Comparison of ENCODE assay signal across 8 mouse cellular contexts in the genomic region with DNA sequence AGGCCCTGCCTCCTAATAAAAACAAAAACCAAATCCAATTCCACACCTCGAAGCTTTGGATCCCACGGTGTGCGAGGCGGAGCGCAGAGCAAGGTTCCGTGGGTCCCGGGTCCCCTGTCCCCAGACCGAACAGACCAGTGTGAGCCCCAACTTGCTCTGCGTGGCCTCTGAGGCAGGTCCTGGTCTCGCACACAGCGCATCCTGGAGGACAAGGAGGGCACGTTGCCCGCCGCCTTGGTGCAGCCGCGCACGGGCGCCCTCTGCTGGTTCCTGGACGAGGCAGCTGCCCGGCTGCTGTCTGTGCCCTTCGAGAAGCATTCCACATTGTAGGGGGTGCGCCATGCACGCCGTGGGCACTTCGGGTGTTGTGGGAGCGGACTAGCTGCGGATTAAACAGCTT. TPM values are rescaled to one million over a fixed set of nuclear protein-coding genes. Genes with fewer than 3 reads are reported as not detected.
DNase-seq lines count a peak whose midpoint lies in the region; ATAC-seq lines count a peak whose summit lies in the region.

No protein-coding gene starts in this region.

- H3K4me3 ChIP-seq in midbrain, embryonic 13.5 days (replicated peaks) = no peak overlapping the region

- ATAC-seq in midbrain, embryonic 13.5 days = peak; percentile 31

- H3K4me2 ChIP-seq in midbrain, embryonic 13.5 days (replicated peaks) = peak overlapping the region; percentile 25; the same call in 1 of the 2 replicates

- DNase-seq in adrenal gland, adult 2 months = peak; percentile 91
- DNase-seq in embryo, embryonic 11 days = peak; percentile 90
- peak; percentile 83 to 88 for DNase-seq in gastrocnemius, postnatal 36 days
- DNase-seq in kidney, adult 11 months = peak; percentile 80
- DNase-seq in left cerebral cortex, postnatal 4 days = peak; percentile 93
- peak; percentile 76 for DNase-seq in skeletal muscle tissue, adult 2 months (ENCODE audit: low read depth, low spot score)
- DNase-seq in yolk sac, embryonic 10.5 days (ENCODE audit: low spot score) = peak; percentile 52

- peaks cover 14% of the 10 kb centered on the region for H3K27me3 ChIP-seq in midbrain, embryonic 13.5 days

- intact Hi-C loops in gastrocnemius, postnatal 36 days (cut with DNase I) = loop anchor here (2.0 to 5.0 kb wide), 2 partner anchors 36 to 65 kb away; no protein-coding TSS in a partner anchor
- intact Hi-C loops in left cerebral cortex, postnatal 4 days (cut with DNase I) = loop anchor here (5.0 kb wide), 1 partner anchor 34 kb away; no protein-coding TSS in a partner anchor

- H3K9me3 ChIP-seq in midbrain, embryonic 13.5 days = no peaks in the 10 kb centered on the region

- 0 out of 2 replicates have a peak overlapping the region, but pooled peaks have one; percentile 20 for H3K27ac ChIP-seq in midbrain, embryonic 13.5 days

- H3K4me1 ChIP-seq in midbrain, embryonic 13.5 days (replicated peaks) = peaks cover 34% of the 10 kb centered on the region

- H3K9ac ChIP-seq in midbrain, embryonic 13.5 days (replicated peaks) = no peak overlapping the region; the same call in 1 of the 2 replicates

- H3K36me3 ChIP-seq in midbrain, embryonic 13.5 days = peaks cover 20% of the 10 kb centered on the region

- WGBS in midbrain, embryonic 13.5 days = 3% methylated on average over 27 of the region's 27 CpGs

RNA-seq across cellular contexts. Expression of gene Fam129c, which starts 1.6 kb away (rescaled TPM):
- 1 to 10 TPM; 2.1 to 2.5 TPM for total RNA-seq in adrenal gland, adult 2 months (2021)
- polyA plus RNA-seq in adrenal gland, adult 2 months (2012; rRNA removed) = 2.0 and 2.5 TPM in 2 replicates
- total RNA-seq in gastrocnemius, postnatal 36 days (2021) = under 1 TPM; 0.71 to 0.76 TPM
- total RNA-seq in left cerebral cortex, postnatal 4 days (2021) = 1 to 10 TPM; 7.9 to 8.0 TPM
- polyA plus RNA-seq in midbrain, embryonic 13.5 days (2015; fragmentation: Nextera tagmentation; extraction: Ambion mirVana) = 4.4 and 7.5 TPM in 2 replicates

RNA-seq across cellular contexts. Expression of gene Pgls, which starts 3.9 kb away (rescaled TPM):
- 100 to 1,000 TPM; 125 to 142 TPM for total RNA-seq in adrenal gland, adult 2 months (2021)
- polyA plus RNA-seq in adrenal gland, adult 2 months (2012; rRNA removed) = 675 and 694 TPM in 2 replicates
- 10 to 100 TPM; 25.6 to 26.1 TPM for total RNA-seq in gastrocnemius, postnatal 36 days (2021)
- 10 to 100 TPM; 85.7 to 97.3 TPM for total RNA-seq in left cerebral cortex, postnatal 4 days (2021)
- polyA plus RNA-seq in midbrain, embryonic 13.5 days (2015; fragmentation: Nextera tagmentation; extraction: Ambion mirVana) = 201 and 208 TPM in 2 replicates

RNA-seq across cellular contexts. Expression of gene Colgalt1, which starts 14.9 kb away (rescaled TPM):
- total RNA-seq in adrenal gland, adult 2 months (2021) = 10 to 100 TPM; 53.3 to 60.8 TPM
- 201 and 217 TPM in 2 replicates for polyA plus RNA-seq in adrenal gland, adult 2 months (2012; rRNA removed)
- total RNA-seq in gastrocnemius, postnatal 36 days (2021) = 10 to 100 TPM; 33.0 to 35.6 TPM
- 10 to 100 TPM; 88.2 to 88.6 TPM for total RNA-seq in left cerebral cortex, postnatal 4 days (2021)
- 51.1 and 51.3 TPM in 2 replicates for polyA plus RNA-seq in midbrain, embryonic 13.5 days (2015; fragmentation: Nextera tagmentation; extraction: Ambion mirVana)

RNA-seq across cellular contexts. Expression of gene Slc27a1, which starts 27.2 kb away (rescaled TPM):
- total RNA-seq in adrenal gland, adult 2 months (2021) = 100 to 1,000 TPM; 195 to 212 TPM
- polyA plus RNA-seq in adrenal gland, adult 2 months (2012; rRNA removed) = 479 and 725 TPM in 2 replicates
- 10 to 100 TPM; 55.9 to 77.1 TPM for total RNA-seq in gastrocnemius, postnatal 36 days (2021)
- total RNA-seq in left cerebral cortex, postnatal 4 days (2021) = 10 to 100 TPM; 60.5 to 71.1 TPM
- 53.7 and 58.7 TPM in 2 replicates for polyA plus RNA-seq in midbrain, embryonic 13.5 days (2015; fragmentation: Nextera tagmentation; extraction: Ambion mirVana)

RNA-seq across cellular contexts. Expression of gene Nxnl1, which starts 29.5 kb away (rescaled TPM):
- 1 to 10 TPM; 1.2 to 1.6 TPM for total RNA-seq in adrenal gland, adult 2 months (2021)
- polyA plus RNA-seq in adrenal gland, adult 2 months (2012; rRNA removed) = 0.26 and 0.54 TPM in 2 replicates
- under 1 TPM; 0.10 TPM for total RNA-seq in gastrocnemius, postnatal 36 days (2021)
- total RNA-seq in left cerebral cortex, postnatal 4 days (2021) = not detected
- not detected in 2 replicates for polyA plus RNA-seq in midbrain, embryonic 13.5 days (2015; fragmentation: Nextera tagmentation; extraction: Ambion mirVana)
